Mouse (Mus musculus): ENCODE measurements around the gene Plekhg3.

Gene Plekhg3

GRCm38 (mm10) chr12:76527245-76527881 lies 3.3 kb upstream of the Plekhg3 start:
- DNase-seq (ENCODE audit: low spot score) = no peak

DNA sequence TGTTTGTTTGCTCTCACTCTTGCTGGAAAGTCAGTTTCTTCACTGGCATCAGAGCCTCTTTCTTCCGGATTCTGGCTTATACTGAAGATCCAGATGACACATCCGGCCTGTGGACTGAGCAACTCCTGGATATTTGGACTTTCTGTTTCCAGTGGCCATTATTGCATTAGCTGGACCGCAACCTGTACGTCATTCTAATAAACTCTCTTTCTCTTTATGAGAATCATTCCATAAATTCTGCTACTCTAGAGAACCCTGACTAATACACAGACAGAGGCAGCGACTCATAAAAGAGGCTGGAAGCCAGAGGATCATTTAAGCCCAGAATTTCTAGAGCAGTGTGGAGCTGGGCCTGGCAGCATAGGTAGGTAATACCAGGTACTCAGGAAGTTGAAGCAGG lies 1.9 kb upstream of the Plekhg3 start:
- DNase-seq (ENCODE audit: low spot score) = no peak

DNA sequence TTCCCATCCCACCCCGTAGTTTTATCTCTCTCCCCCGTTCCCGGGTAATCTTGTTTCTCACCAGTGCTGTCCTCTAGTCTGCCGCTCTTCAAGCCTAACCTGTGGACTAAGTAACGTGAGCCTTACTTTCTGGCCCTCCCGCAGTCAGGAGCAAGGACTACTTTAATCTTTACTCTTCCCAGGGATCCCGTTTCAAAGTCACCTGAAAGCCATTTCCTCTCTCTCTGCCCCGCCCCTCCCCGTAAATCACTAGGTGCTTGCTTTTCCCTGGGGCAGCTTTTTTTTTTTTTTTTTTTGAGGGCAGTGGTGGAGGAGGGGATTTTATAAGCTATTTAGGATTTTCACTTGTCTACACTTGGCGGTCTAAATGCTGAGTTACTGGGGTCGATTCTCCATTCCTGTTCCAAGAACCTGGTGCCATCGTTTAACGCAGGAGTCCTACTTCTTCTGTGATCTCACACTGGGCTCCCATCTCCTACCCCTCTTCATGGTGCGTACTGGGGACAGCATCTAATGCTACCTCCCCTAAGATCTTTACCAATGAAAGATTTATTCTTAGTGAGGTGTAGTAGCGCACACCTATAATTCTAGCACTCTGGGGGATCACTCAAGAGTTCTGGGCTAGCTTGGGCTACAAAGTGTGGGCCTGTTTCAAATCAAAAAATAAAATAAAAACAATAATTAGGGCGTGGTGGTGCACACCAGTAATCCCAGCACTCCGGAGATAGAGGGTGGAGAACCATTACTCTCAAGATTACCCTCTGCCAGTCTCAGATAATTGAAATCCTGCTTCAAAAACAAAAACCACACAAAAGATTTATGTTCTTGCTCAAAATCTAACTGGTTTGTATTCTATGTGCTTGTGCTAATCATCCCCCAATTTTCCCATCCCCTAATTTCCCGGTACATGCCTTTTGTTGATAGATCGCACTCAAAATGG lies 1.6 kb downstream of the Plekhg3 start:
- peak; percentile 58 for DNase-seq (ENCODE audit: low spot score)

GRCm38 (mm10) chr12:76532926-76533376 lies 2.3 kb downstream of the Plekhg3 start:
- peak; percentile 64 for DNase-seq (ENCODE audit: low spot score)

GRCm38 (mm10) chr12:76533377-76534222 lies 2.9 kb downstream of the Plekhg3 start:
- peak; percentile 81 for DNase-seq (ENCODE audit: low spot score)

DNA sequence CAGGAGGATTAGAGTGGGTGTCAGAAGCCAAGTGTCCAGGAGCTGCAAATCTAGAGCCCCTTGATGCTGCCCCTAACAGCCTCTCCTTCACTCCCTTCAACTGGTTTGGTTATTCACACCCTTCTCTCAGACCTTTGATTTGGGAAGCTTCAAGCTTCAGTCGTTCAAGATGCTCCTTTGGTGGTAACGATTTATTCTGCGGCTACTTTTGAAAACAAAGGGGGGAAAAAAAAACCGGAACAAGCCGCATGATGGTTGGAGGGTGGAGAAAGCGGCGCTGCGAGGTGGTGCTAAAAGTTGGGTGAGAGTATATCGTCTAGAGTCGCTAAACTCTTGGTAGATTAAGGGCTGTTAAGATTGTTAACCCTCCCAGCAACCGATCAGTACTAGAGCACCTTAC lies 3.5 kb downstream of the Plekhg3 start:
- no peak for DNase-seq (ENCODE audit: low spot score)

GRCm38 (mm10) chr12:76534641-76535283 lies 4.1 kb downstream of the Plekhg3 start:
- DNase-seq (ENCODE audit: low spot score) = peak; percentile 55

- DNase-seq (ENCODE audit: low spot score) = no peak
Measured at GRCm38 (mm10) chr12:76535471-76535900, 4.8 kb downstream of the Plekhg3 start.

DNA sequence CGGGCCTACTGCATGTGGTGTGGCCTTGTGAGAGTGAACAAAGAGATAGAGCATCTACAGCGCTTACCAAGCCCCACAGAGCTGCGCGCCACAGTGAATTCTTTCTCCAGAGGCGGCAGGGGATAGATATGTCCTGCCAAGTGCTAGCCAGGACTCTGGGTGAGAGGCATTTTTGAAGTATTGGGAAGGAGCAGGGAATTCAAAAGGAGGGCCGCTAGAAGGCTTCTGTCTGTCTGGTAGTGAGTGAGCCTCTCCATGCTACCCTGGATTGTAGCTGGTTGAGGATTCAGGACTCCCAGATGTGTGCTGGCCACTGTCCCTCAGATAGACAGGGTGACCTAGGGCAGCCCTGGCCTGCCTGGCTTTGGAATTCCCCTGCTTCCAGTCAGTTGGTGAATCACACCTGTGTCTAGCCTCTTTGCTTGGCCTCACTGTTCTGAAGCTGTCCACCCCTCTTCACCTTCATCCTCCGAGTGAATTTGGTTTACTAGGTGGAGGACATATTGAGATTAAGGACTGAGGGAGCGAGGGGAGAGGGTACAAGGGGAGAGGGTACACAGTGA lies 6.0 kb downstream of the Plekhg3 start:
- no peak for DNase-seq (ENCODE audit: low spot score)

- no peak for DNase-seq (ENCODE audit: low spot score)
Measured at GRCm38 (mm10) chr12:76537434-76537833, 6.7 kb downstream of the Plekhg3 start.

DNA sequence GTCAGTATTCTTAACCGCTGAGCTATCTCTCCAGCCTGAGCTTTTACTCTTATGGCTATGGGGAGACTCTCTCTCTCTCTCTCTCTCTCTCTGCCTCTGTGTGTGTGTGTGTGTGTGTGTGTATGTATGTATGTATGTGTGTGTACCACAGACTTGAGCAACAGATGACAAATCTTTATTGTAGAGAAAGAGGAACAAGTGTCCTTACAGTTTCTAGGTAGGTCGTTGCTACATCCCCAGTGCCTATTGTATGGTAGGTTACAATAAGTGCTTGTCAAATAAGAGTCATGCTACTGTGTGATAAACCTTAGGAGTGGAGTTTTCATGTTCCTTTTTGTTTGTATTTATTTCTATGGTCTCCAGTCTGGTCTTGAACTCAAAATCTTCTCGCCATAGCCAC lies 9.5 kb downstream of the Plekhg3 start:
- DNase-seq (ENCODE audit: low spot score) = no peak

- DNase-seq (ENCODE audit: low spot score) = no peak
Measured at GRCm38 (mm10) chr12:76540701-76541221, 10.1 kb downstream of the Plekhg3 start.

DNA sequence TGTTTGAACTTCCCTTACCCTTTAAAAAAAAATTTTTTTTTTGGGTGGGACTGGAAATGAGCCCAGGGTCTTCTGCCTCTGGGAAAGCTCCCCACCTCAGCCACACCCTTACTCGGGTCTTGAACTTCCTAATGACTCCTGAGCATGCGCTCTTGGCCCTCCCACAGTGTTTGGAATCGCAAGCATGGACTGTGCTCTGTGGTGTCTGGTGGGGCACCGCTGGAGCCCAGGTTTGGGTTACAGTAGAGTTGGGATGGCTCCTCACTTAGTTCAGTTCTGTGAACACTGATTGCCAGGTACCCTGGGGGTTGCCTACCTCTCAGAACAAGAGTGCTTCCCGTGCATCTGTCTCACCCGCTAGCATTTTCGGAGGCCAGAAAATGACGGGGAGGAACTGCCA lies 10.8 kb downstream of the Plekhg3 start:
- DNase-seq (ENCODE audit: low spot score) = no peak

DNA sequence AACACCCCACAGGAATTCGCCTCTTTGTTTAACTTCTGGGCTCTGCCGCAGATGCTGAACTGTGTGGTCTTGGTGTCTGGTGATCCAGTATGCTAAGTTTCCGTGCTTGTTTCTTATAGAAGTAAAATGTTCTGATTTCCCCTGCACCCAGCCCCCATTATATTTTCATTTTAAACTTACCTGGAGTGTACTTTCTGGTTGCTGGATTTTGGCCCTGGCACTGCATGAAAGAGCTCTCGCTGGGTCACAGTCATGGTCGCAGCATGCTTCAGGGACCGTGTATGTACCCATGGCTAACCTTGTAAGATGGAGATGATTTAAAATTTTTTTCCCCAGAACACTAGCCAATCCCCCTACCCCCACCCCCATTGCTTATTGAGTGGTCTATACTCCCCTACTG lies 11.2 kb downstream of the Plekhg3 start:
- no peak for DNase-seq (ENCODE audit: low spot score)

DNA sequence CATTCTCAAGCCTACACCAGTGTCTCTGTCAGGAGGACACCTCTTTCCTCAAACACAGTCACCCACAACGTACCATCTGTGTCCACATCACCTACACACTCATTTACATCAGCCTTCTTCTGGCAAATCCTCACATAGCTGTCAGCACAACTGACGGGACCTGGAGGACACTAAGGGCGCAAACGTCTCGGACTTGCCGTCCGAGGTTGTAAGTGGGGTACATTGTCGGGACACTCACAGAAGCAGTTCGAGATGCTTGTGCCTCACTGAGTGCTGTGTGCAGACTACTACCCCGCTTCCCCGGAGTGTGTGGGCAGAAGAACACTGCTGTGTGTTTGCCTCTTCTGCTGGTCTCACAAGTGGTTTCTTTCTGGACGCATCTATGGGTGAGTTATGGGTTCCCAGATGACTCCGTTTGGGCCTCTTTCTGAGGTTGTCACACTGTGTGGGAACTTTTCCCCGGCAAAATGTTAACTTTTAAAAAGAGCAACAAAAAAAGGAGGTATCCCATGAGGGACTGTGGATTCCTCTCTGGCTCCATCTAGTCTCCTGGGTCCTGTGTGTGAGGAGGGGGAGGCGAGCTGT lies 15.2 kb downstream of the Plekhg3 start:
- no peak for DNase-seq (ENCODE audit: low spot score)

DNA sequence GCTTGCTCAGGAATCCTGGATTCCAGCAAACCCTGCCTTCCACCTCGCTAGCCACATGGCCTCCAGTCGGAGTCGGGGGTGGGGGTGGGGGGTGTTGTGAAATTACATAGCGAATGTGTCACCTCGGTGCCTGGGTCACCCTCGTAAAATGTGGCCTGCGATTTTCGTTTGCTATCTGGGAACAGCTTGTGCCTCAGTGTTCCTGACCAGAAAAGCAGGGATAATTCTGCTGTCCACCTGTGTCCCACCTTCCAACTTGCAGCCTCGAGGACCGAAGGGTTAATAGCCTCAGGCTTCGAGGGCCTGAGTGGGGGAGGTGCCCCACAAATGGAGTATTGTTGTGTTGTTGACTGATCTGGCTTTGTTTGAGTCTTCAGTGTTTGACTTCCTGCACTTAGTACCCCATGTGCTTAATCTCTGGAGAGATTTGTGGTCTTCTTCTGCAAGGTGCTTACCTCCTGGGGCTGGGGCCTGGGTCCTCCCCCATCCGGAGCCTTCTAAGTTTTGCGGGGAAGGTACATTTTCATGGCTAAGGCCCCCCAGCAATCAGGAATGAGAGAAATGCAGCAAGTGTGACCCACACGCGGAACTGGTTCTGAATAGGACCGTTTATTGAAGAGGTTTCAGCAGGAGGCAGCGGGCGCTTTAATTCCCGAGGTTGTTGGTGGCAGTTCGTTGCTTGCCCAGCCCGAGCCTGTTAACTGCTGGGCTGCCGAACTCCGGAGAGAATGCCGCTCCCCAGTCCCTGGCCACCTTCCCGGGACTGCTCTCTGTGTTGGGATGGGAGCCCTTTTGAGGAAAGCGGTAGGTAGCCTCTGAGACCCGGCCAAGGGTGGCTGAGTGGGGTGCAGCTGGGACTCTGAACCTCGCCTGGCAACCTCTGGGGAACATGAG lies 15.9 kb downstream of the Plekhg3 start:
- peak; percentile 53 for DNase-seq (ENCODE audit: low spot score)

DNA sequence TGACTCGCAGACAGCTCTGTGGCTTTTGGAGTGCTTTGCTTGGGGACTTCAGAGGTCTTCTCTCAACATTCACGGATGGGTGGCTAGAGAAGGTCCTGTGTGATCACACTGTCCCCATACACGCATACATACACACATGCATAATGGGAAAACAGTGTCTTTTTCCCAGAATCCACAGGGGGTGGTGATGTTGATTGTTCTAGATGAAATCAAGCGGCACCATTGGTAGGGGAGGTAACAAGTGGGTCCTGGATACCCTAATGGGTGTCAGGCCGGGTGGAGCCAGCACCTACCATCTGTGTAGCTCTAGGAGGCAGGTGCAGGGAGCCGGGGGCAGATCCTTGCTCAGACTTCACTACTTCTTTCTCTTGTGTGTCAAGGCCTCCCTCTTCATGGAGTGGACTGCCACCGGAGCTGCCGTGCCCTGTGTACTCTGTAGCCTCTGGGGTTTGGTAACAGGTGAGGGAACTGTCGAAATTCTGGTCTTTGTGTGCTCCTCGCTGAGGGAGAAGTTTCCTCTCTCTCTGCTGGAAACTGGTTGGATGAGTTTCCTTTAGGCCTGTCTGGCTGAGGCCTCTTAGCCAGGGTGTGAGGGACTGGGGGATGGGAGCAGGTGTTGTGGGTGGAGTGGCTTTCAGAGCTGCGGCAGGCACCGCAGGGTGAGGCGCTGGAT lies 16.9 kb downstream of the Plekhg3 start:
- no peak for DNase-seq (ENCODE audit: low spot score)

DNA sequence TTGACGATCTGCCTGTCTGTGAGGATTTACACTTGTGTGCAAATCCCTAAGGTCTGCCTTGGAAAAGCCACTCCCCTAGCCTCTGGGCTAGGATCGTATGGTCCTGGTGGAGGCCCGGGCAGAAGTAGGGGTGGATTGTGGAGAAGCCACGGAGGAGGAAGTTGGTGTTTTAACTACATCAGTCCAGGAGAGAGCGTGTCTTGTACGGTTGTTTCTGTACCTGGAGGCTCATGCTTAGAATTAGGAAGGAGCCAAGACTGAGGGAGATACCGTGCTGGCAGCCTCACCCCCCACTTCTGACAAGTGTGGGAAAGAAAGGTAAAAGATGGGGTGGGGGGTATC lies 17.4 kb downstream of the Plekhg3 start:
- DNase-seq (ENCODE audit: low spot score) = no peak

DNA sequence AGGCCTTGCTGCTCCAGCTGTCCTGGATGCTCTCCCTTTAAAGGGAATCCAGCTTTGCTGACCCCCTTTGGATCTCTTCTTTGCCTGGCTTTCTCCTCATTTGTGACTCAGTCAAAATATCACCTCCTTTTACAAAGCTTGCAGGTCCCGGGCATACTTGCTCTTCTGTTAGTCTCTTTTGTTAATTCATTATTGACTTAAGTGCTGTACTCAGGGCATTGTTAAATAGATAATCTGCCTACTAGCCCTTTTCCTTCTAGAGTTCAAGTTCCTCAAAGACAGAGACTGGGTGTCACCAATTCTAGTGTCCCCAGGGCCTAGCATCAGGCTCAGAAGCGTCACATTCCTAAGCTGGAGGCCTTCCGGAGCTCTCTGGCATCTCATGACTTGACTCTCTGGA lies 18.5 kb downstream of the Plekhg3 start:
- no peak for DNase-seq (ENCODE audit: low spot score)

Measured in embryo, embryonic 10.5 days (tissue).